Mouse (Mus musculus) CH12.LX (cell line): ENCODE data around the gene Gm20388.

Experiments
- CHD1 ChIP-seq: IDR thresholded peaks from 2 replicates; pipeline ENCODE4 v1.6.1; 2012; ENCODE audit warnings: low read depth, low read length, improper control_type of control experiment, inconsistent platforms
- CHD2 ChIP-seq: IDR thresholded peaks from 2 replicates; pipeline ENCODE4 v1.6.1; 2011; ENCODE audit warnings: low read length, improper control_type of control experiment
- CTCF ChIP-seq, 2 experiments: IDR thresholded peaks in 1 of 2; conservative IDR thresholded peaks in 1 of 2; 2 replicates each; pipeline ENCODE4 v1.5.1; 2011 to 2012; ENCODE audit warnings: low read depth in 2 of 2, low read length in 2 of 2, improper control_type of control experiment in 1 of 2, inconsistent platforms in 1 of 2, mild to moderate bottlenecking in 1 of 2, moderate library complexity in 1 of 2
- E2F4 ChIP-seq: IDR thresholded peaks from 2 replicates; pipeline ENCODE4 v1.6.1; 2011; ENCODE audit warnings: low read depth, low read length, improper control_type of control experiment; ENCODE audit not compliant: insufficient replicate concordance
- GABPA ChIP-seq: IDR thresholded peaks from 2 replicates; pipeline ENCODE4 v1.6.1; 2012; ENCODE audit warnings: low read depth, low read length, improper control_type of control experiment, inconsistent platforms; ENCODE audit not compliant: insufficient replicate concordance
- HCFC1 ChIP-seq: IDR thresholded peaks from 2 replicates; pipeline ENCODE4 v1.6.1; 2012; ENCODE audit warnings: low read depth, mild to moderate bottlenecking, inconsistent platforms, low read length, improper control_type of control experiment
- MAX ChIP-seq: IDR thresholded peaks from 2 replicates; pipeline ENCODE4 v1.6.1; 2011; ENCODE audit warnings: low read length, improper control_type of control experiment
- MAZ ChIP-seq: IDR thresholded peaks from 2 replicates; pipeline ENCODE4 v1.6.1; 2012; ENCODE audit warnings: low read depth, mild to moderate bottlenecking, inconsistent platforms, low read length, improper control_type of control experiment, moderate library complexity
- NRF1 ChIP-seq: IDR thresholded peaks from 2 replicates; pipeline ENCODE4 v1.6.1; 2014; ENCODE audit warnings: low read depth, mild to moderate bottlenecking, inconsistent platforms, low read length, improper control_type of control experiment, moderate library complexity
- POLR2AphosphoS2 ChIP-seq: IDR thresholded peaks from 2 replicates; pipeline ENCODE4 v1.6.1; 2011; ENCODE audit warnings: low read depth, low read length, improper control_type of control experiment
- TBP ChIP-seq: conservative IDR thresholded peaks from 2 replicates; pipeline ENCODE4 v1.6.1; 2011; ENCODE audit warnings: low read depth, low read length, improper control_type of control experiment
- UBTF ChIP-seq: IDR thresholded peaks from 2 replicates; pipeline ENCODE4 v1.6.1; 2012; ENCODE audit warnings: low read depth, mild to moderate bottlenecking, inconsistent platforms, low read length, improper control_type of control experiment, moderate library complexity
- ZC3H11A ChIP-seq: IDR thresholded peaks from 2 replicates; pipeline ENCODE4 v1.6.1; 2012; ENCODE audit warnings: low read depth, mild to moderate bottlenecking, inconsistent platforms, low read length, improper control_type of control experiment
- ZNF384 ChIP-seq: IDR thresholded peaks from 2 replicates; pipeline ENCODE4 v1.6.1; 2012; ENCODE audit warnings: low read depth, low read length, improper control_type of control experiment, inconsistent platforms

- TF ChIP-seq MAX (no peak), CHD1 (no peak), POLR2AphosphoS2 (no peak), TBP (no peak), CTCF (conservative IDR thresholded peaks at IDR 0.05 in 1 of 2, IDR thresholded peaks at IDR 0.05 in 1 of 2; ENCODE audit: low read depth in 2 of 2, low read length in 2 of 2) (no peak), ZC3H11A (no peak), ZNF384 (no peak), GABPA (no peak), E2F4 (no peak), UBTF (no peak), HCFC1 (no peak), NRF1 (no peak), CHD2 (no peak), MAZ (no peak)
These were observed 582.2 kb downstream of the Gm20388 start for GRCm38 (mm10) chr8:120492881-120493220.
